Mouse (Mus musculus): ENCODE measurements around the gene Gdf15. TPM values are rescaled to one million over a fixed set of nuclear protein-coding genes. Genes with fewer than 3 reads are reported as not detected.
A peak's percentile ranks its signal among the peaks of the same experiment; 100 is the strongest.

Gene Gdf15
- polyA plus RNA-seq, 2 experiments from 2014 or later = not detected

DNA sequence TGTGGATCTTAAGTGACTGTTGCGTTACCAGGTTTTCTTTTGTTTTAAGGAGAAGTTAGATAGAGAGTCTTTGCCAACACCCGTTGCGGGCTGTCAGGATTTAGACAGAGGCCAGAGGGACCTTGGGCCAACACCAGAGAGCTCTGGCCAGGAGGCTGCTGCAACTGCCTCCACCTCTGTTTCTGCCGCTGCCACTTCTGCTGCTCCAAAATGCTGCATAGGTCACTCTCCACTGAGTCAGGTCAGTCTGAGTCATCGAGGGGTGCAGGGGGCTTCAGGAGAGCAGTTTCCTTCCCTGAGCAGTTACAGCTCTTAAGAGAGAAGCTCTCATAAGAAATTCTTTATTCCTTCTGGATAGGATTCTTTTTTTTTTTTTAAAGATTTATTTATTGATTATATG is 5.2 kb downstream of the Gdf15 start:
- ATAC-seq = no peak

DNA sequence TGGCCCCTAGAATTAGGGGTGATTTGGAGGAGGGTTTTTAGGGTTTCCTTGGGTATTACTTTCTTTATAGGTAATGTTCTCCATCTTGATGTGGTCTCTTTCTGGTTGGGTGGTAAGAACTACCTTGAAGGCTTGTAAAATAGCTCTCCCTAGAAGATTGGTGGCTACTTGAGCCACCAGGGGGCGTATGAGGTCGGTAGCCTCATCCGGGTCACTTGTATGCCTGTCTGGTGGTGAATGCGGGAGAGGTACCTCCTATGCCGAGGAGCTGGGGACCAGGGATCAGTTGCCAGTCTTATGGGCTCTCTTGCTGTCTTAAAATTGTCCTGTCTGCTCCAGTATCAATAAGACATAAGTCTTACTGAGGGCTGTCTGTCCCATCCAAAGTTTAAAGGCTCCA is 7.2 kb downstream of the Gdf15 start:
- ATAC-seq = no peak

DNA sequence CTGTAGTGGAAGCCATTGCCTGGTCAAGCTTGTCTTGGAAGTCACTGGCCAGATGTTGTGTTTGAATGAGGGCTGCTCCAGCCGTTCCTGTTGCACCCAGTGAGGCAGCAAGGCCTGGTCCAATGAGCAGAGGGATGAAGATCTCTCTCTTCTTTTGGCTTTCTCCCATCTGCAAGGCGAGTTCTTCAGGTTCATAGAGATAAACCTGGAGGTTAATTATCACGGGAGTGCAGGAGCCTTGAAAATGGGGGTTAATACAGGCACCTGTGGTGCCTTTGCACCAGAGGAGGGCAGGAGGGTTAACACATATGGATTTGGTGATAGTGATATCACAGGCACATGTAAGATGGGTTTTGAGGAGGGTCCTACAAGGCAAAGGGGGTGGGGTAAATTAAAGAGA is 10.0 kb downstream of the Gdf15 start:
- no peak for ATAC-seq

DNA sequence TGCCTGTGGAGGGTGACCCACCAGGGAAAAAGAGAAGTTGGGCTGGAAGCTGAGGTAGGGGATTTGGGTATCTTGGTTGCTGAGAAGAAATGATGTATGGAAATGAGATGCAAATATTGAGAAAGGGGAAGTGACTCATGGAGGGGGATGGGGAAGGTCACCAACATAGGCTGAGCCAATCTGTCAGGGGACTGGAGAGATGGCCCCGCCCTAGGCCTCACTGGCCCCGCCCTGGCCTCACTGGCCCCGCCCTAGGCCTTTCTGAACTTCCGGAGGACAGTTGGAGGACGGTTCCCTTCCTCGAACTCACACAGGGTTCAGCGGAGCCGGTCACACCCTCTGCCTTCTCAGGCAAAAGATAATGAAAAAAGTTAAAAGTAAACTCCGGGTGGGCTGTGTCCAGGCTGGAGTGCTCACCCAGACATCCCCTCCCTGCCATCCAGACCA is 13.3 kb downstream of the Gdf15 start:
- peak; percentile 23 for ATAC-seq

DNA sequence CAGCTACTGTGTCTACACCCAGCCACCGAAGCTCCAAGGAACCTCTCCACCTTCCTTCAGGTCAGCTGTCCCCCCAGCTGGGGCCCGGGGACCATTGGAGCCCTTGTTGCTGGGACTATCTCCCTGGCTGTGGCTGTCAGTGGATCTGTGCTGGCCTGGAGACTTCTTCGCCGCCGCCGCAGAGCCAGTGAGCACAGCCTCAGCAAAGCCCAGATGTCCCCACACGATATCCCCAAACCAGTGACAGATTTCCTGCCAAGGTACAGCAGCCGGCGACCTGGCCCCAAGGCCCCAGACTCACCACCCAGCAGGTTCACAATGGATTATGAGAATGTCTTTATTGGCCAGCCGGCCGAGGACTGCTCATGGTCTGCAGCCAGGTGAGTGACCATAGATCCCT is 14.3 kb downstream of the Gdf15 start:
- no peak for ATAC-seq

DNA sequence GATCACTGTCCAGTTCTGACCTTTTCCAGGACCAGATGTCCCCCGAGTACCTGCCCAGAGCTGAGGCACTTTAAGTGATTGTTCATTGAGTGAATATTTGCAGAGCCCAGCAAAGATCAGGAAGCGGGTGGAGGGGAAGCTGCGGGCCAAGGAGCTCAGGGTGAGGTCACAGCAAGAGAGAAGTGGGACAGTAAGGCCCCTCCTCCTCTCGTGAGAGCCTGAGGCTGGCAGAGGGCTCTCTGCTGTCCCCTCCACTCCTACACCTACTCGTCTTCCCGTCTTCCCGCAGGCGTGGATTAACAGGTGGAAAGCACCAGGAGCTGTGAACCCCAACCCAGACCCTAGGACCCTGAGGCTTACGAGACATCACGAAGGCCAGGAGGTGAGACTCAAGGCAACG is 15.6 kb downstream of the Gdf15 start:
- no peak for ATAC-seq

DNA sequence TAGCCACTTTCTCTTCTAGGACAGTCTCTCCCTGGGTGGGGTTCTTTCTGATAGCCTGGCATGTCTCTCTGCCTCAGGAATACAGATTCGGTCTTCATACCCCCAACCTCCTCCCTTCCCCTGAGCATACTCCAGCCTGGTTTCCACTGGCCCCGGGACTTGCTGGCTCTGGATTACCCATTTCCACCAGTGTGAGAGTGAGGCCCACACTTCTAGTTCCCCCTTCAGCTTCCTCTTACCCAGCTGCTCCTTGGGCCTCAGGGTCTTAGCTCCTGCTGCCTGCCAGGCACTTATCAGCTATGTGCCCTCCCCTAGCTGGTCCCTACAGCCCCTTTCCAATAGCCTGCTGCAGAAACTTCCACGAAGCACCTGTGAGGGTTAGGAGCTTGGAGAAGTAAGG is 16.4 kb downstream of the Gdf15 start, which contains the start of gene Lrrc25:
Gene Lrrc25, plus strand, starts transcription at position 262 of the 400 bp plus-strand sequence.
- ATAC-seq = no peak

DNA sequence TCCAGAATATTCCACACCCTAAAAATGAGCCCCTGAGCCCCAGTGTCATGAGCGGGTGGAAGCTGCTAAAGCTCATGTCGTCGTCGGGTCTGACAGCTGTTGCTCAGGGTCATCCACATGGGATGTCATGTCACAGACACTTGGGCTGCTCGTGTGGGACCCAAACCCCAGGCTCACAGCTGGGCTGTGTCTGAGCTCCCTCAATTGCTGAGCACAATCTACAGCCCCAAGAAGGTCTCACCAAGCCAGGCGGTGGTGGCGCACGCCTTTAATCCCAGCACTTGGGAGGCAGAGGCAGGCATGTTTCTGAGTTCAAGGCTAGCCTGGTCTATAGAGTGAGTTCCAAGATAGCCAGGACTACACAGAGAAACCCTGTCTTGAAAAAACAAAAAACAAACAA is 17.0 kb downstream of the Gdf15 start:
- no peak for ATAC-seq

DNA sequence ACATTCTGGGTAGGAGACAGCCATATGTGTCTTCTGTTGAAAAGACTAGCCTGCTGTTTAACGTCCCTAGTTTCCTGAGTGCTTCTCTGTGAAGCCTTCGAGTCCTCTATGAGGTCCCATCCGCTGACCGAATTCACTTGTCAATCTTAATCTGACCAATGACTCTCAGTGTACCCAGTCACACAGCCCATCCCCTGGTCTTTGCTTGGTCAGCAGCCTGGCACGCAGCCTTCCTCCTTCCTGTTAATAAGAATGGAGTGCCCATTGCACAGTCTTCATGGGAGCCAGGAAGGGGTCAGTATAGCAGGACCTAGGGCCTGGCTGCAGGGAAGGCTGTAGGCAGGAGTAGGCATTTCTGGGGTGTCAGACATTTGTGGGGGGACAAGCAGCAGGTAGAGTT is 17.8 kb downstream of the Gdf15 start:
- ATAC-seq = no peak

DNA sequence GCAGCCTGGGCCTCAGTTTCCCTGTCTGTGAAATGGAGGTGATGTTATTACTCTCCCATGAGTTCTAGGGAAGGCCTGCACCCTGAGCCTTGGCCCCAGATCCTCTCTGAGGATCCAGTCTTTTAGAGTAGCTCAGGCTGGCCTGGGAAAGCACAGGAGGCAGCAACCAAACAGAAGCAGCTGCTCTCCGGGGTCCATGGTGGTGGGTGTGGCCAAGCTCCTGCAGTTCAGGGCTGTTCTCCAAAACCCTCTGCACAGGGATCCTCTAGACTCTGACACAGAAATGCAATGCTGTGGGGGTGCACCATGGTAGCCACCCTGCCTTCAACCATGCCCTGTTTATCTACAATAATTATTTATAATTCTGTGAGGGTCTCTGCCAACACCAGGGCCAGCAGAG is 18.5 kb downstream of the Gdf15 start:
- ATAC-seq = no peak

DNA sequence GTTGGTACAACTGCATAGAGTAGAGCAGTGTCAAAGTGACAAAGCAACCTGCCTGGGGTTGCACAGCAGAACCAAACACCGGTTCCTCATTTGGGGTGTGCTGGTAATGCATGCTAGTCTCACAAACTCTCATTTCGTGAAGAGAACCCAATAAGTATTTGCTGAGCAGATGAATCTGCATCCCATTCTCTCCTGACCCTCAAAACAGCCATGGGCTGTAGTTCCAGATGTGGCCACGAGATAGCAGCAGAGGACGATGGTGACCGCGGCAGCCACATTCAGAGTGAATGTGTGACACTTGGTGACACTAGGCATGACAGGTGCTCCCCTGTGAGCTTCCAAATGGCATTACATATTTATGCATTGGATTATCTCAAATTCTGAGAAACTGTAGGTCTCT is 20.4 kb downstream of the Gdf15 start:
- peak; percentile 29 for ATAC-seq

DNA sequence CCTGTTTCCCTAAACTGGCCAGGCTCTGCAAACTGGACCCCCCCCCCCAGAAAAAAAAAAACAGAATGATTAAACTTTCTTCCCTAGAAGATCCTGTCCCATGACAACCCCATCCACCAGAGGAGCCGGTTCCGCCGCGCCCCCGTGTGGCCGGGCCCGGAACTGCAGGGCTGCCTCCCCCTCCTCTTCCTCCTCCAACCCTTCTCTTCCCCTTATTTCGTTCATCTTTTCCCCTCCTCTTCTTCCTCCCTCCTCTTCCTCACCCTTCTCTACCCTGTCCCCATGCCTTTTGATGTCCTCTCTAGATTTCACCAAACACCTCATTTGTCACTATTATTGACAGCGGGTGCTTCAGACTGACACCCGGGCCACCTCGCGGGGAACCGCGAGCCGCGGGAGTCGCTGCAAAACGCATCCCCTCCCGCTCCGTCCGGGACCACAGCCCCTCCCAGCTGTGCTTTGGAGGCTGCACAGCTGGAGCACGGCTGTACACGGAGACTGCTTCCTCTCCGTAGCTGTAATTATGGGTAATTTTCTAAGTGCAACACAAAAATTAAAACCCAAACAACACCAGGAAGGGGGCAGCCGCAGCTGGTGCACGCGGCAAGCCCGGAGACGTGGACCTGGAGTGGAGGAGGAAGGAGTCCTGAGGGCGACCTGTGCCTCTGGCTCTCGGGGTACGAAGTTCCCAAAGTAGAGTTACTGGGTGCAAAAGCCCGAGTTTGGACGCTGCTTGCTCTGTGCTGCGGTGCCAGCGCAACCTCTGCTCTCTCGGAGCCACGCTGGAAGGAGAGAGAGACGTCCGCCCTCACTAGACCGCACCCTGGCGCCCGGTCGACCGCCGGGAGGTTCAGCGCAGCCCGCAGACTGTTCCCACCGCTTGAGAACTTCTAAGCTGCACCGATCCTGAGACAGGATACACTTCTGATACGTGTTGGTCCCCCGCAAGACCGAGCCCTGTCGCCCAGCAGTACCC is 21.2 kb downstream of the Gdf15 start:
- peak; percentile 5 for ATAC-seq

DNA sequence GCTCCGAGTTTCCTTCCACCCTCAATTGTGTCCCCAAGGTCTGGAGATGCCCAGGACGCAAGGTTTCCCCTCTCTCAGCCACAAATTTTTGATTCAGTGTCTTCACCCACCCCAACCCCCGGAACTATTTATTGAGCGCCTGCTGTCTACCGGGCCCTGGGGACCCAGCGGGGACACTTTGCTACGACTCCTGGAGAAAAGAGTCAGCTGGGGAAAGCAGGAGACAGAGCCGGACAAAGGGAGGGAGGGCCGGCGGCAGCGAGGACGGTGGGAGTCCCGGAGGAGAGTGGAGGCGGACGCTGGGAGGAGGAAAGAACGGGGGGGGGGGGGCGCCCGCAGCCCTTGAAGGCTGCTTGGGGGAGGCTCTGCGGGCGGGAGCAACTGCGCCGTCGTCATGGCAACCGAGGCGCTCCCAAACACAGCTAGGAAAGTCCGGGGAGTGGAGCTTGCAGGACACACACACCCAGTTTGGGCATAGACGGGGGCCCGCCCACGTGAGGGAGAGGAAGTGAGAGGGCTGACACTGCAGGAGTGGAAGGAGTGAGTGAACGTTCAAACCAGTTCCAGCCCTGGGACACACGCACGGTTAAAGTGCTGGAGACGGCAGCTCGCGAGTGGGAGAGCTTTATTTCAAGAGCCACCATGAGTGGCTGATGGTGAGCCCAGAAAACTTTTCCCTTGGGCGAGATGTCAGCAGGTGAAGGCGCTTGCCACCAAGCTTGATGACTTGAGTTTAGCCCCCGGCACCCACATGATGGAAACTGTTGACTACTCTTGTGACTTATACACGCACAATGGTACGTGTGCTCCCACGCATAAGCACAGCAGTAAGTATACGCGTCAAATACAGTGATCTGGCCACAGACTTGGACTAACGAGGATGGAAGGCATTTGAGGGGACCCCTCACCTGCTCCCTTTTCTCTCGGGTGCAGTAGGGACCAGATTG is 22.1 kb downstream of the Gdf15 start:
- peak; percentile 50 for ATAC-seq

DNA sequence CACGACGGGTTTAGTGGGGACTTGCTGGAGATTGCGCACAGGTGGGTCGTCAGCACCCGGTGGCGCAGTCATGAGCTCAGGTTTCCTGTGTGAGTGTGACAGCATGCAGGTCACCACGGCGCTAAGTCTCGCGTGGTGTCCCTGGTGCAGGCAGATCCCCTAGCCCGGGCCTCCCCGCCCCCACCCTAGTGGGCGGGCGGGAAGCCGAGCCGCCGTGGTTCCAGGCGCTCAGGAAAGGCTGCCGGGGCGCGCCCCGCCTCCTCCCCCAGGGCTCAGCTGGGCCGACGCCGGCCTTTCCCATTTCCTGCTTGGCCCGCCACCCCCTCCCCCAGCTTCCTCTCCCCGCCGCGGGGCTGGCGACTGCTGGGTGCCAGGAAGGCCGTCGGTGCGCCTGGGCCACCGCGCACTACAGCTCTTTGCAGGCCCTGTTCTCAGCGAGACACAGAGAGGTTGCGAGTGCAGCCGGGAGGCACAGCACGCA is 22.8 kb downstream of the Gdf15 start:
- peak; percentile 59 for ATAC-seq

DNA sequence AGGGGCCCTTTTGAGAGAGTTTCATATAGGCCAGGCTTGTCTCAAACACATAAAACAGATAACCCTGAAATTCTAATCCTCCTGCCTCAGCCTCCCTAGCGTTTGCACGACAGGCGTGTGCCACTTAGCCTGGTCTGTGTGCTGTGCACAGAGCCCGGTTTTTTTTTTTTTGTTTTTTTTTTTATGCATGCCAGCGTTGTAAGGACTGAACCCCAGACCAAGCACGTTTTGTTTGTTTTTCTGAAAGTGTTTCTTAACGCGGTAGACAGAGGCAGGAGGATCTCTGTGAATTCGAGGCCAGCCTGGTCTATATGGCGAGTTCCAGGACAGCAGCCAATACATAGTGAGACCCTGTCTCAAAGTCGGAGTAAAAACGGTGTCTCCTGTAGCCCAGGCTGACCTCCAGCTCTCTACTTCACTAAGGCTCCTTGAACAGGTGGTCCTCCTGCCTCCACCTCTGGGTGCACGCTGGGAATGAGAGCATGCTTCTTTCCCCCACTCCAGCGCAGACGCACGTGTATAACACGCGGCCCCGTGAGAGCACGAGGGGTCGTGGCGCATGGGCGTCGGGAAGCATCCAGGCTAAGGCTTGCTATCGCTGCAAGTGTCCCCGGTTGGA is 23.4 kb downstream of the Gdf15 start, which contains the start of gene Ssbp4:
Gene Ssbp4, minus strand, starts transcription at position 124 of the 619 bp plus-strand sequence.
- ATAC-seq = no peak

DNA sequence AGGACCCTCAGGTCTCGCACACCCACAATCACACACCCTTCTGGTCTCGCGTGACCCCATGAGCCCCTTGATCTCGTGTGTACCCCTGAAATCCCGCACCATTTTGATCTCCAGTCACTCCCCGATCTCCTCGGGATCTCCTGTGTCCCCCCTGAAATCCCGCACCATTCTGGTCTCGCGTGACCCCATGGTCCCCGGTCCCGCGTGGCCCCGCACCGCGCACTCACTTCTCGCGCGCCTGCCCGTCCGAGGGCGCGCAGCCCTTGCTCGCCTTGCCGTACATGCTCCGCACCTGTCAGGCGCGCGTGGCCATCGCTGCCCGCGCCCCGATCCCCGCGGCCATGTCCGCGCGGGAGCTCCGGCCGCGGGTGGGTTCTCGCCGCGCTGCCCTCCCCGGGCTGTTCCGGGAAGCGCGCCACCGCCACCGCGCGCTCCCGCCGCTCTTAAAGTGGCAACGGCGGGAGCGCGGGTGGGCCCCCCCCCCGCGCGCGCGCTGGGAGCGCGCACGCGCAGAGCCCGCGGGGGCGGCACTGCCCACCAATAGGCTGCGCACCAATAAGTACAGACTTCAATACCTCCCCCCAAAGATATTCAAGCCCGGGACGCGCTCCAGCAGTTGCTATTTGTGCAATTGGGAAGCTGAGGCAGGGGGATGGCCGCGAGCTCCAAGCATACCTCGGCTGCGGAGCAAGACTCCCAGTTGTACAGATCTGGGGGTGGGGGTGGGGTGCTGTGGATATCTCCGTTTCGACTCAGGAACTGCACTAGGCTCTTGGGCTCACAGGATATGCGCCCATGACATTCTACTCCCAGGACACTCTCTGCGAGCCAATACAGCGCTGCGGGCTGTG is 24.1 kb downstream of the Gdf15 start:
- ATAC-seq = no peak

DNA sequence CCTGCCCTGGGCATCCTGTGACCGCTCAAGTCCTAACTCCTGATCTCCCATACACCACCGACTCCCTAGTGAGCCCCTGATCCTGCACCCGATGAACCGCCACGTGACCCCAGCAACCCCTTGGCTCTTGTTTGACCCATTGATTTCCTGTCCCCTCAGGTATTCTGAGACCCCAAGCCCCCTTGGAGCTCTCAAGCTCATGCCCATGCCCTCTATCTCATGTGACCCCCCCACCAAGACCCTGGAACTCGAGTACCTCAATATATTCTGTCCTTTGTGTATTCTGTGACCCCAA is 24.7 kb downstream of the Gdf15 start:
- no peak for ATAC-seq

DNA sequence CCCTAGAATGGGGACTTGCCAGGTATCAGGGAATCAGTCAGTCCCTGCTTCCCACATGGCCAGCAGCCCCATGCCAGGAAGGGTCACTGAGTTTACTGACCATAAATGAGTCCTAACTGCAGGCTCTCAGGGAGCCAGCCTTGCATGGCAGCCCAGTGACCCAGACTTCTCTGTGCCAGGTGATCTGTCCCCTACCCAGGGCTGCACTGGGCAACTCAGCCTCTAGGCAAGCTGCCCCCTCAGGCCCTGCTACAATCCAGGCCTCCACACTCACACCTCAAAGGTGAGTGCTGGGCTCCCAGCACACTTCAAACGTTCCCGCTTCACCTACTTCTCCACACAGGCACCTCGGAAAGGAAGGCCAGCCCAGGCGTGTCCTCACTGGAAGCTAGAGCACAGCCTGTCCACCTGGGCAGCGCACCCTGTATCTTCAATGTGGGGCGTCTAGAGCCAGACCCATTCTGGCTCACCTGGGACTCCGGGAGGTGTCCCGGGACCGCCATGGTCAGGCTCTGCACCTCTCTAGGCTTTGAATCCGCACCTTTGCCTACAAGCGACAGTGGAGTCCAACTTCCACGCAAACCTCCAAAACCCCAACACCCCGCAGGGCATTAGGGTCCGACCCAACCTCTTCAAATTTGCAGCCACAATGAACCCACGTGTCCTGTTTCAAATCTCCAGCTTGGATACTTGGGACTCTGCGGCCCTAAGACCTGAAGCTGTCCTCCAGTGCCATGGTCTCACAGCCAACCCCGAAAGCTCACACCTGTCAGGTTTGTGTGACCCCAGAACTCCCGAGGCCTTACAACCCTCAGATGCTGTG is 25.3 kb downstream of the Gdf15 start:
- ATAC-seq = no peak

DNA sequence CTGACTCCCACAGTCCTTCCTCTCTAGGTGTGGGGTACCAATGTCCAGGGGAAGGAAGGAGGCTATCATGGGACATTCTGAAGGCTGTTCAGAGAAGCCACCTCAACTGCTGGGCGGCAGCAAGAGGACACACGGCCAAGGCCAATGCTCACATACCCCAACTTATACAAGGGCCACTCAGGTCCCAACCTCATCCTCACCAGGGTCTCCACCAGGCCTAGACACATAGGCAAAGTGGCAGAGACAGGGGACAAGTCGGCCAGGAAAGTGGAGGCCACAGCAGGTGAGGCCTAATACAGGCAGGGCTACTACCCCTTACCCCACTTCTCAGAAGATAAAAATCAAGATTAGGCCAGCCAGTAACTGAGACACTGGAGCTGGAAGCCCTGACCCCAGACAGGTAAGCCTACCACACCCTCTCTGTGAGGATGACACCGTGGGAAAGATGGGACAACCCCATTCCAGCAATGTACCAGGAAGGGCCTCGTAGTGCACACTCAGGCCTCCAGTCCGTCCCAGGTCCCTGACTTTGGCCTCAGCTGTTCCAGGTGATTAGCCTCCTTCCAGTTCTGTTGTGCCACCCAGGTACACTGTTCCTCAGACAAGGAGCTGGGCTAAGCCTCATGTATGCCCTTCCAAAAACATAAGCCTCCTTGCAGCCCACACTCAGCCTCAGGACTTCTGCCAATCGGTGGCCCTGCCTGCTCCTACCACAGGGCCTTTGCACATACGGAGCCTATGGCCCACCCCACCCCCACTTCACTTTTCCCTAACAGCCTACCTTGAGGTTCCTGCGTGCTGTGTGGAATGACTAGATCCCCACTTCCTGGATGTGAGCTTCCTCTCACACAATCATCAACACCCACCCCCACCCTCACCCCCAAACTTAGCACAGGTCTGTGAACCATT is 26.1 kb downstream of the Gdf15 start:
- ATAC-seq = no peak

DNA sequence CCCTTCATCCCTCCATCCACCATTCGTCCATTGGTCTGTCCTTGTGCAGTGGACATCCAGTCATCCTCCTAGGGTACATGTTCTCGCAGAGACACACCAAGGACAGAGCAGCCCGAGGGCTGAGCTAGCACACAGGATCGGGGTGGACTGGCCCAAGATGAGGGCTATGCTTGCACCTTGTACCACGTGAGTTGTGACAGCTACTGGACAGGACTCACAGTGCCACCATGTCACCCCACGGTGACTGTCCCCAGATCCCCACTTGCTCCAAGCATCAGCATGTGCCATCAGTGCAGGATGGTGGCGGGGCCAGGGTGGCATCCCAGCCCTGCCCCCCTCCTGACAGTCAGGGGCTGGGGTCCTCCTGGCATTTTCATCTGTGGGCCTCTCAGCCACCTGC is 27.7 kb downstream of the Gdf15 start:
- ATAC-seq = no peak
